Mouse (Mus musculus) left cerebral cortex, adult 18-20 months (tissue): ENCODE measurements around the gene Srp68. TPM values are rescaled to one million over a fixed set of nuclear protein-coding genes. Genes with fewer than 3 reads are reported as not detected.

Experiments
- DNase-seq, 2 experiments: peaks; one replicate each; pipeline ENCODE4 v3.0.0; 2021 to 2022; ENCODE audit warnings: low spot score in 2 of 2, mixed read lengths in 1 of 2
- total RNA-seq, 2 experiments: library from RNA; stranded (reverse); gene quantifications; 2 replicates each; pipeline ENCODE4 v1.2.3; 2021

Srp68 gene
- total RNA-seq, 2 experiments from 2014 or later, result 76.5 to 78.4 TPM

GRCm38 (mm10) chr11:116253076-116253600 lies 20.9 kb downstream of the Srp68 start:
- DNase-seq, result no peak

- no peak for DNase-seq
Measured at GRCm38 (mm10) chr11:116250898-116251297, 23.1 kb downstream of the Srp68 start.

GRCm38 (mm10) chr11:116247502-116248222 lies 26.4 kb downstream of the Srp68 start:
- DNase-seq, result no peak

GRCm38 (mm10) chr11:116245616-116246015 lies 28.4 kb downstream of the Srp68 start:
- DNase-seq, result no peak

- no peak for DNase-seq
Measured at GRCm38 (mm10) chr11:116244580-116244979, 29.4 kb downstream of the Srp68 start.

- DNase-seq, result no peak
Measured at GRCm38 (mm10) chr11:116241744-116242235, 32.2 kb downstream of the Srp68 start.

- no peak for DNase-seq
Measured at GRCm38 (mm10) chr11:116239797-116240196, 34.2 kb downstream of the Srp68 start.

- no peak for DNase-seq
Measured at GRCm38 (mm10) chr11:116237742-116238395, 36.1 kb downstream of the Srp68 start, which contains the start of gene Evpl. TSS of gene Evpl (minus strand) at chr11:116238077.

- DNase-seq, result no peak
Measured at GRCm38 (mm10) chr11:116234901-116235300, 39.1 kb downstream of the Srp68 start.

GRCm38 (mm10) chr11:116232427-116232826 lies 41.6 kb downstream of the Srp68 start:
- DNase-seq, result no peak

- DNase-seq, result no peak
Measured at GRCm38 (mm10) chr11:116228699-116229098, 45.3 kb downstream of the Srp68 start.

- peak; percentile 74 to 87 for DNase-seq
Measured at GRCm38 (mm10) chr11:116226414-116226813, 47.6 kb downstream of the Srp68 start.

- no peak for DNase-seq
Measured at GRCm38 (mm10) chr11:116222740-116223059, 51.3 kb downstream of the Srp68 start.

GRCm38 (mm10) chr11:116221931-116222739 lies 51.9 kb downstream of the Srp68 start:
- peak; percentile 31 to 39 for DNase-seq

GRCm38 (mm10) chr11:116219885-116220284 lies 54.1 kb downstream of the Srp68 start:
- DNase-seq, result peak in 1 of 2 experiments; percentile 53

GRCm38 (mm10) chr11:116218737-116219400 lies 55.1 kb downstream of the Srp68 start:
- peak; percentile 84 to 86 for DNase-seq

GRCm38 (mm10) chr11:116218263-116218662 lies 55.8 kb downstream of the Srp68 start:
- no peak for DNase-seq

- DNase-seq, result no peak
Measured at GRCm38 (mm10) chr11:116216549-116216948, 57.5 kb downstream of the Srp68 start.

GRCm38 (mm10) chr11:116215991-116216390 lies 58.0 kb downstream of the Srp68 start:
- no peak for DNase-seq

GRCm38 (mm10) chr11:116215181-116215580 lies 58.8 kb downstream of the Srp68 start:
- DNase-seq, result no peak
